Mouse (Mus musculus) MEL (cell line): Measurements from ENCODE around the gene Spock3. TPM values are rescaled to one million over a fixed set of nuclear protein-coding genes. Genes with fewer than 3 reads are reported as not detected.

Experiments used
- DNase-seq: peaks from one replicate; pipeline ENCODE4 v3.0.0; 2011; ENCODE audit warnings: low read depth, low spot score
- H3K27ac ChIP-seq: 2 replicates; pipeline ENCODE4 v1.5.1; 2012; ENCODE audit warnings: low read depth, mild to moderate bottlenecking, control low read depth, low read length, moderate library complexity; ENCODE audit not compliant: control insufficient read depth
- H3K27me3 ChIP-seq, 2 experiments: fragments of 150-350 bp in 1 of 2; sonication (generic) in 1 of 2; 2 replicates each; pipeline ENCODE4 v1.6.1; 2012; ENCODE audit warnings: low read length in 2 of 2, mild to moderate bottlenecking in 2 of 2, improper control_type of control experiment in 1 of 2, moderate library complexity in 1 of 2; ENCODE audit not compliant: insufficient read depth in 2 of 2, control insufficient read depth in 1 of 2
- H3K36me3 ChIP-seq, 2 experiments: 2 replicates each; pipeline ENCODE4 v1.6.1; 2012 to 2014; ENCODE audit warnings: low read length in 2 of 2, improper control_type of control experiment in 1 of 2, inconsistent platforms in 1 of 2, mild to moderate bottlenecking in 1 of 2; ENCODE audit not compliant: insufficient read depth in 2 of 2, control insufficient read depth in 1 of 2
- H3K4me1 ChIP-seq, 2 experiments: fragments of 150-350 bp in 1 of 2; sonication (generic) in 1 of 2; 2 replicates each; pipeline ENCODE4 v1.6.1; 2012; ENCODE audit warnings: low read length in 2 of 2, improper control_type of control experiment in 1 of 2, mild to moderate bottlenecking in 1 of 2; ENCODE audit not compliant: insufficient read depth in 2 of 2, control insufficient read depth in 1 of 2
- H3K4me3 ChIP-seq, 2 experiments: fragments of 150-350 bp in 1 of 2; sonication (generic) in 1 of 2; 2 replicates each; pipeline ENCODE4 v1.5.1; 2012; ENCODE audit warnings: low read depth in 2 of 2, low read length in 2 of 2, mild to moderate bottlenecking in 2 of 2, moderate library complexity in 2 of 2, control low read depth in 1 of 2, improper control_type of control experiment in 1 of 2; ENCODE audit not compliant: control insufficient read depth in 1 of 2, insufficient read depth in 1 of 2
- H3K79me2 ChIP-seq: 2 replicates; pipeline ENCODE4 v1.6.1; 2012; ENCODE audit warnings: mild to moderate bottlenecking, low read length, moderate library complexity; ENCODE audit not compliant: control insufficient read depth, poor library complexity, insufficient read depth
- H3K9ac ChIP-seq: 2 replicates; pipeline ENCODE4 v1.6.1; 2012; ENCODE audit warnings: low read depth, mild to moderate bottlenecking, control low read depth, low read length, moderate library complexity; ENCODE audit not compliant: control insufficient read depth, poor library complexity, severe bottlenecking
- H3K9me3 ChIP-seq: fragments of 150-350 bp; sonication (generic); replicated peaks from 2 replicates; pipeline ENCODE4 v1.6.1; 2012; ENCODE audit warnings: mild to moderate bottlenecking, low read length, improper control_type of control experiment, moderate library complexity; ENCODE audit not compliant: insufficient read depth
- CHD1 ChIP-seq: IDR thresholded peaks from 2 replicates; pipeline ENCODE4 v1.6.1; 2012; ENCODE audit warnings: low read depth, mild to moderate bottlenecking, inconsistent platforms, low read length, improper control_type of control experiment
- ELF1 ChIP-seq: IDR thresholded peaks from 2 replicates; pipeline ENCODE4 v1.6.1; 2014; ENCODE audit warnings: low read depth, mild to moderate bottlenecking, inconsistent platforms, low read length, improper control_type of control experiment, moderate library complexity
- ETS1 ChIP-seq: IDR thresholded peaks from 2 replicates; pipeline ENCODE4 v1.6.1; 2012; ENCODE audit warnings: low read depth, mild to moderate bottlenecking, inconsistent platforms, low read length, improper control_type of control experiment, moderate library complexity
- GATA1 ChIP-seq: IDR thresholded peaks from 2 replicates; pipeline ENCODE4 v1.6.1; 2011; ENCODE audit warnings: low read depth, low read length, improper control_type of control experiment
- HCFC1 ChIP-seq: IDR thresholded peaks from 2 replicates; pipeline ENCODE4 v1.6.1; 2012; ENCODE audit warnings: low read depth, mild to moderate bottlenecking, inconsistent platforms, low read length, improper control_type of control experiment, moderate library complexity
- JUND ChIP-seq: IDR thresholded peaks from 2 replicates; pipeline ENCODE4 v1.6.1; 2011; ENCODE audit warnings: low read depth, mild to moderate bottlenecking, improper control_type of control experiment, low read length
- KAT2A ChIP-seq: conservative IDR thresholded peaks from 2 replicates; pipeline ENCODE4 v1.6.1; 2012; ENCODE audit warnings: low read depth, low read length, improper control_type of control experiment, inconsistent platforms
- MAFK ChIP-seq: IDR thresholded peaks from 2 replicates; pipeline ENCODE4 v1.6.1; 2011; ENCODE audit warnings: low read depth, mild to moderate bottlenecking, low read length, improper control_type of control experiment, borderline replicate concordance
- MAX ChIP-seq: IDR thresholded peaks from 2 replicates; pipeline ENCODE4 v1.6.1; 2011; ENCODE audit warnings: low read length, improper control_type of control experiment
- MYB ChIP-seq: IDR thresholded peaks from 2 replicates; pipeline ENCODE4 v1.6.1; 2011; ENCODE audit warnings: mild to moderate bottlenecking, low read depth, low read length, improper control_type of control experiment
- MYC ChIP-seq: IDR thresholded peaks from 2 replicates; pipeline ENCODE4 v1.6.1; 2011; ENCODE audit warnings: low read depth, mild to moderate bottlenecking, low read length, improper control_type of control experiment, moderate library complexity
- NELFE ChIP-seq: IDR thresholded peaks from 2 replicates; pipeline ENCODE4 v1.6.1; 2011; ENCODE audit warnings: low read depth, low read length, improper control_type of control experiment
- NRF1 ChIP-seq: IDR thresholded peaks from 2 replicates; pipeline ENCODE4 v1.6.1; 2014; ENCODE audit warnings: low read depth, mild to moderate bottlenecking, inconsistent platforms, low read length, improper control_type of control experiment, moderate library complexity; ENCODE audit not compliant: poor library complexity, insufficient read depth, severe bottlenecking
- POLR2A ChIP-seq, 2 experiments: IDR thresholded peaks; 2 replicates each; pipeline ENCODE4 v1.6.1; 2011 to 2012; ENCODE audit warnings: low read length in 2 of 2, mild to moderate bottlenecking in 2 of 2, control low read depth in 1 of 2, improper control_type of control experiment in 1 of 2, low read depth in 1 of 2, moderate library complexity in 1 of 2; ENCODE audit not compliant: control insufficient read depth in 1 of 2, insufficient read depth in 1 of 2, poor library complexity in 1 of 2
- POLR2AphosphoS5 ChIP-seq: IDR thresholded peaks from 2 replicates; pipeline ENCODE4 v1.6.1; 2012; ENCODE audit warnings: low read depth, borderline replicate concordance, mild to moderate bottlenecking, inconsistent platforms, low read length, moderate library complexity, mixed read lengths
- SIN3A ChIP-seq: IDR thresholded peaks from 2 replicates; pipeline ENCODE4 v1.6.1; 2012; ENCODE audit warnings: low read length, improper control_type of control experiment, inconsistent platforms
- TAL1 ChIP-seq: IDR thresholded peaks from 2 replicates; pipeline ENCODE4 v1.6.1; 2012; ENCODE audit warnings: mild to moderate bottlenecking, inconsistent platforms, low read length, moderate library complexity, mixed read lengths
- TCF12 ChIP-seq: IDR thresholded peaks from 2 replicates; pipeline ENCODE4 v1.6.1; 2014; ENCODE audit warnings: low read depth, mild to moderate bottlenecking, inconsistent platforms, low read length, improper control_type of control experiment, moderate library complexity
- USF1 ChIP-seq: IDR thresholded peaks from 2 replicates; pipeline ENCODE4 v1.6.1; 2014; ENCODE audit warnings: low read depth, mild to moderate bottlenecking, inconsistent platforms, low read length, improper control_type of control experiment, moderate library complexity
- polyA plus RNA-seq, 2 experiments: library from polyadenylated mRNA; stranded (reverse) in 1 of 2; unstranded in 1 of 2; fragments of >175 nt in 1 of 2; fragments of >200 nt in 1 of 2; gene quantifications; 2 replicates each; pipeline versions ENCODE4 v1.2.1 to v1.2.4; 2012; ENCODE audit warnings: low replicate concordance in 2 of 2, low read depth in 1 of 2; ENCODE audit not compliant: insufficient read length in 2 of 2, insufficient read depth in 1 of 2, missing spikeins in 1 of 2
- total RNA-seq: library from RNA; depleted of rRNA; stranded (reverse); fragments of 300-350 nt; gene quantifications from 2 replicates; pipeline ENCODE4 v1.2.3, GENCODE M21; 2012

Gene Spock3
- total and polyA plus RNA-seq, 3 experiments: not detected

DNA sequence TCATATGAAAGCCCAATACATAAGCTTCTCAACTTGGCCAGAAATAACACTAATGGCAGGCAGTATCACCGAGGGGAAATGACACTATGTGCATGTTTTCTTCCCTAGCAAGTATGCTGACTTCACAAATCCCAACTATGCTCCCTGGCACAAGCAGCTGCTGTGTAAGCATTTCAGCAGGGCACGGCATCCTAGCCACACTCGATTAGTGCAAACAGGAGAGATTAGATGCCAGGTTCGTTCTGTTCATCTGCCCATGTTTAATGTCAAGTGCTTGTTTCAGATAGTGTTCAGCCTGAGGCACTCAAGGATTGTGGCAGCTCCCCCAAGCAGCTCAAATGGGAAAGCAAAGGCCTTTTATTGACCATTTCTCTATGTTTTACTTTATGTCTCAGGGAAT, 311.7 kb downstream of the Spock3 start:
- H3K9ac ChIP-seq: no peak overlapping the region
- DNase-seq: no peak
- TF ChIP-seq TCF12 (no peak), JUND (no peak), ELF1 (no peak), ETS1 (no peak), MYC (no peak), MAFK (no peak), TAL1 (no peak), USF1 (no peak), NELFE (no peak)
- H3K4me1 ChIP-seq: no peaks in the 10 kb centered on the region
- H3K27ac ChIP-seq: no peak overlapping the region
- no peaks in the 10 kb centered on the region for H3K9me3 ChIP-seq
- H3K4me3 ChIP-seq: no peak overlapping the region
- H3K27me3 ChIP-seq: no peaks in the 10 kb centered on the region
- H3K36me3 ChIP-seq: no peaks in the 10 kb centered on the region
- H3K79me2 ChIP-seq: no peaks in the 10 kb centered on the region

GRCm38 (mm10) chr8:63335366-63335765, 384.6 kb downstream of the Spock3 start:
- H3K4me1 ChIP-seq: no peaks in the 10 kb centered on the region
- no peak for DNase-seq
- no peak for TF ChIP-seq GATA1
- TF ChIP-seq SIN3A: no peak
- TF ChIP-seq HCFC1: no peak
- no peak for TF ChIP-seq TAL1
- TF ChIP-seq POLR2A (IDR thresholded peaks at IDR 0.05; ENCODE audit: control insufficient read depth in 1 of 2, insufficient read depth in 1 of 2, low read depth in 1 of 2, low read length in 2 of 2, poor library complexity in 1 of 2): no peak
- no peak for TF ChIP-seq MYB
- no peak for TF ChIP-seq NRF1
- TF ChIP-seq MAX: no peak
- TF ChIP-seq, all 39 proteins: peak for 0
- Histone ChIP-seq H3K4me3 (no peak overlapping the region), H3K9me3 (no peaks in the 10 kb centered on the region), H3K27me3 (no peaks in the 10 kb centered on the region), H3K79me2 (no peaks in the 10 kb centered on the region), H3K9ac (no peak overlapping the region), H3K27ac (no peak overlapping the region), H3K36me3 (no peaks in the 10 kb centered on the region)

DNA sequence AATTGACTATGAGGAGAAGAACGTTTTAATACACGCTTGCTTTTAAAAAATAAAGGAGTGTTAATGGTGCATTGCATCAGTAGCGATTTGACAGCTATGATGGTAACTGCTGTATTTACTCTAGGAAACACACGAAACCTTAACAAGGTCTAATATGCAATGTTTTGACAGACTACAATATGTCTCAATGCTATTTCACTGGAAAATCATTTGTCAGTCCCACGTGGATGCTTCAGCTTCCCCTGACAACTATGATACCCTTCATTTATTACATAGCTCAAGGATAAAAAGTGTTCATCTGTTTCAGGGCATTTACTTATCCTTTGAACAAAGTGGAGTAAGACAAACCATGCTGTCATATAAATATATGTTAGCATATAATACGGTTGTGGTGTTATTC, 417.8 kb downstream of the Spock3 start:
- no peaks in the 10 kb centered on the region for H3K79me2 ChIP-seq
- TF ChIP-seq KAT2A: no peak
- TF ChIP-seq HCFC1: no peak
- TF ChIP-seq SIN3A: no peak
- no peak for TF ChIP-seq CHD1
- no peak for TF ChIP-seq USF1
- no peak for TF ChIP-seq POLR2AphosphoS5
- TF ChIP-seq MYB: no peak
- DNase-seq: no peak
- H3K4me3 ChIP-seq: no peak overlapping the region
- H3K27ac ChIP-seq: no peak overlapping the region
- H3K9me3 ChIP-seq: no peaks in the 10 kb centered on the region
- no peaks in the 10 kb centered on the region for H3K4me1 ChIP-seq
- H3K36me3 ChIP-seq: no peaks in the 10 kb centered on the region
- no peaks in the 10 kb centered on the region for H3K27me3 ChIP-seq
- no peak overlapping the region for H3K9ac ChIP-seq
